ENCODE assay signal across 8 mouse cellular contexts in the genomic region with DNA sequence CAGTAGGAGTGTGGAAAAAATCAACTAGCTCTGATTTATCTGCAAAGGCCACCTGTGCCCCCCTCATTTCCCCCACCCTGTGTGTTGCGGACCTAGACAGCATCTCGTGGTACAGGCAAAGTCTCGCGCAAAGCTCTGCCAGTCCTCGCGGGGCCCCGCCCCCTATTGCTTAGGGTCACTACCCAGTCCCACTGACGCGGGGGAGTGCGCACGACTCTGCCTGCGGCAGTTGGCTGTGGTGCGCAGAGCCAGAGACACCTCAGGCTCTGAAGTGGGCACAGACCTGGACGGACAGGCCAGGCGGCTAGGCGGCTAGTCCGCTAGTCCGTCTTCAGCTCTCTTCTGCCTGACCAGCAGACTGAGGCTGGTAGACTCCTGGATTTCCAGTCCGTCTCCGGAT. TPM values are rescaled to one million over a fixed set of nuclear protein-coding genes. Genes with fewer than 3 reads are reported as not detected.
DNase-seq lines count a peak whose midpoint lies in the region; ATAC-seq lines count a peak whose summit lies in the region.
"Had no signal": no experiment of that assay in that cellular context is flagged by ENCODE, and none has a peak within 500 bp of the region (broad histone marks: within the 10 kb centered on the region; RNA-seq: fewer than 3 reads in every experiment).

A gene (plus strand): TSS at position 228 of the 400 bp plus-strand sequence.

- H3K4me3 ChIP-seq in forebrain, embryonic 11.5 days (ENCODE audit: low read depth, low read length): no peak within 1 kb of the TSS
- no peak within 1 kb of the TSS for H3K4me3 ChIP-seq in limb, embryonic 13.5 days
- H3K4me3 ChIP-seq: myocyte had no signal

- peak; percentile 55; the same call in 1 of the 2 replicates for ATAC-seq in forebrain, embryonic 11.5 days (replicated peaks; ENCODE audit: low FRiP score)
- no peak for ATAC-seq in limb, embryonic 13.5 days (ENCODE audit: low FRiP score, low read depth)
- ATAC-seq in megakaryocyte progenitor cell, adult 5-6 weeks (replicated peaks; ENCODE audit: poor library complexity): no peak

- H3K4me2 ChIP-seq in forebrain, embryonic 11.5 days (ENCODE audit: low read depth, low read length, severe bottlenecking): peak within 1 kb of the TSS; percentile 34; the same call in 1 of the 2 replicates
- H3K4me2 ChIP-seq in limb, embryonic 13.5 days (replicated peaks): peak within 1 kb of the TSS; percentile 34

- WGBS in forebrain, embryonic 11.5 days: 14% methylated on average over 20 of the region's 20 CpGs
- WGBS in limb, embryonic 13.5 days: 20% methylated on average over 20 of the region's 20 CpGs

- DNase-seq in ovary, postnatal 36 days (ENCODE audit: low spot score): peak; percentile 12
- DNase-seq in ovary, postnatal 10 days (ENCODE audit: low spot score): no peak
- DNase-seq in forebrain, embryonic 11.5 days (ENCODE audit: low spot score): peak; percentile 49
- peak; percentile 4 for DNase-seq in testis, postnatal 14 days (ENCODE audit: low spot score)
- no peak for DNase-seq in urinary bladder, postnatal 14 days (ENCODE audit: low spot score)

- H3K36me3 ChIP-seq in forebrain, embryonic 11.5 days (ENCODE audit: control insufficient read depth, insufficient read depth, low read length): no peaks in the 10 kb centered on the region
- H3K36me3 ChIP-seq in limb, embryonic 13.5 days: no peaks in the 10 kb centered on the region

- no peak within 1 kb of the TSS for H3K9ac ChIP-seq in forebrain, embryonic 11.5 days (ENCODE audit: low read length)
- no peak within 1 kb of the TSS for H3K9ac ChIP-seq in limb, embryonic 13.5 days

- no peaks in the 10 kb centered on the region for H3K9me3 ChIP-seq in forebrain, embryonic 11.5 days (ENCODE audit: control insufficient read depth, low read length)
- H3K9me3 ChIP-seq in limb, embryonic 13.5 days: no peaks in the 10 kb centered on the region

- H3K4me1 ChIP-seq in forebrain, embryonic 11.5 days (replicated peaks; ENCODE audit: control insufficient read depth, insufficient read depth, low read length): no peaks in the 10 kb centered on the region
- H3K4me1 ChIP-seq in limb, embryonic 13.5 days: no peaks in the 10 kb centered on the region

- H3K27me3 ChIP-seq in forebrain, embryonic 11.5 days (ENCODE audit: control insufficient read depth, insufficient read depth, low read length): peaks cover 2% of the 10 kb centered on the region; the same call in 1 of the 2 replicates
- H3K27me3 ChIP-seq in limb, embryonic 13.5 days: peaks cover 29% of the 10 kb centered on the region

- H3K27ac ChIP-seq in forebrain, embryonic 11.5 days (ENCODE audit: low read depth, low read length): no peak within 1 kb of the TSS
- no peak within 1 kb of the TSS for H3K27ac ChIP-seq in limb, embryonic 13.5 days

RNA-seq across cellular contexts. Expression of the gene that starts here (rescaled TPM):
- not detected in 2 replicates for polyA plus RNA-seq in forebrain, embryonic 11.5 days (2014; fragmentation: Nextera tagmentation; extraction: Ambion mirVana)
- not detected in 2 replicates for polyA plus RNA-seq in limb, embryonic 13.5 days (2015; fragmentation: Nextera tagmentation; extraction: Ambion mirVana)
- total RNA-seq in megakaryocyte progenitor cell, adult 5-6 weeks (2015): not detected in 2 replicates
- not detected in 2 replicates for total RNA-seq in megakaryocyte progenitor cell, adult 5-6 weeks (2017)
- polyA plus RNA-seq: myocyte had no signal

Comparison
In these comparisons a context has a peak if more than half of its experiments do, and no peak if none do; other contexts are left out.
1. DNase-seq: peak in ovary, postnatal 36 days (single experiment) and testis, postnatal 14 days (single experiment); none in ovary, postnatal 10 days (single experiment) and urinary bladder, postnatal 14 days (single experiment).
2. Peak in DNase-seq, ATAC-seq and H3K4me2 ChIP-seq in forebrain, embryonic 11.5 days; RNA of the gene not detected or under 1 TPM.